Mouse (Mus musculus) thymus, adult 2 months (tissue): ENCODE results near the gene Sis. TPM values are rescaled to one million over a fixed set of nuclear protein-coding genes. Genes with fewer than 3 reads are reported as not detected.

ENCODE experiments used
- DNase-seq: peaks from one replicate; pipeline ENCODE4 v3.0.0; 2021
- H3K27ac ChIP-seq: fragments of 200-500 bp; 2 replicates; pipeline ENCODE4 v1.5.1; 2012; ENCODE audit warnings: low read length, control low read depth; ENCODE audit not compliant: control insufficient read depth, insufficient read depth
- H3K27me3 ChIP-seq: fragments of 200-500 bp; 2 replicates; pipeline ENCODE4 v1.6.1; 2012; ENCODE audit warnings: mild to moderate bottlenecking, low read length, moderate library complexity, mixed read lengths; ENCODE audit not compliant: control insufficient read depth, insufficient read depth
- H3K36me3 ChIP-seq: fragments of 200-500 bp; 2 replicates; pipeline ENCODE4 v1.6.1; 2012; ENCODE audit warnings: mild to moderate bottlenecking, low read length, moderate library complexity; ENCODE audit not compliant: control insufficient read depth, insufficient read depth
- H3K4me1 ChIP-seq: fragments of 200-500 bp; replicated peaks from 2 replicates; pipeline ENCODE4 v1.6.1; 2012; ENCODE audit warnings: low read length; ENCODE audit not compliant: control insufficient read depth, insufficient read depth
- H3K4me3 ChIP-seq: fragments of 200-500 bp; 2 replicates; pipeline ENCODE4 v1.5.1; 2012; ENCODE audit warnings: mild to moderate bottlenecking, low read length, control low read depth, moderate library complexity; ENCODE audit not compliant: control insufficient read depth, insufficient read depth
- CTCF ChIP-seq: fragments of 200-500 bp; IDR thresholded peaks from 2 replicates; pipeline ENCODE4 v1.5.1; 2012; ENCODE audit warnings: mild to moderate bottlenecking, control low read depth, low read length, moderate library complexity, borderline replicate concordance; ENCODE audit not compliant: control insufficient read depth, poor library complexity, insufficient read depth; ENCODE audit errors: extremely low read depth
- POLR2A ChIP-seq: fragments of 200-500 bp; IDR thresholded peaks from 2 replicates; pipeline ENCODE4 v1.6.1; 2012; ENCODE audit warnings: mild to moderate bottlenecking, low read length, control low read depth, moderate library complexity; ENCODE audit not compliant: control insufficient read depth, poor library complexity, insufficient read depth; ENCODE audit errors: extremely low read depth
- WGBS: fragments of 180-500 bp; shearing (Covaris S2); methylation state at CpG from one replicate; pipeline ENCODE4 v1.1.7; 2018; 5-methylcytosine and 5-hydroxymethylcytosine counted together
- polyA plus RNA-seq: library from polyadenylated mRNA; depleted of rRNA; stranded (reverse); fragments of >200 nt; gene quantifications from 2 replicates; pipeline ENCODE4 v1.2.3, GENCODE M21; 2012; rRNA removed

Gene Sis
- 0.08 and 0.09 TPM in 2 replicates for polyA plus RNA-seq

GRCm38 (mm10) chr3:72967675-72968074 lies at the start of gene Sis:
Sis (minus strand) TSS chr3:72967863.
- TF ChIP-seq POLR2A (no peak), CTCF (no peak)
- no peak for DNase-seq
- Histone ChIP-seq H3K27ac (no peak within 1 kb of the TSS), H3K4me1 (no peaks in the 10 kb centered on the region), H3K36me3 (no peaks in the 10 kb centered on the region), H3K27me3 (no peaks in the 10 kb centered on the region), H3K4me3 (no peak within 1 kb of the TSS)

GRCm38 (mm10) chr3:73006045-73006444 lies 38.4 kb upstream of the Sis start:
- no peak for DNase-seq
- 42% methylated on average over 6 of the region's 6 CpGs for WGBS
- TF ChIP-seq CTCF (no peak), POLR2A (no peak)
- H3K4me3 ChIP-seq: no peak overlapping the region
- no peaks in the 10 kb centered on the region for H3K36me3 ChIP-seq
- H3K4me1 ChIP-seq: no peaks in the 10 kb centered on the region
- no peaks in the 10 kb centered on the region for H3K27me3 ChIP-seq
- H3K27ac ChIP-seq: no peak overlapping the region

GRCm38 (mm10) chr3:73002933-73003696 lies 35.5 kb upstream of the Sis start:
- Histone ChIP-seq H3K27ac (no peak overlapping the region), H3K4me3 (no peak overlapping the region), H3K27me3 (no peaks in the 10 kb centered on the region), H3K36me3 (no peaks in the 10 kb centered on the region), H3K4me1 (no peaks in the 10 kb centered on the region)
- 95% methylated on average over 4 of the region's 4 CpGs for WGBS
- no peak for DNase-seq
- no peak for TF ChIP-seq POLR2A

GRCm38 (mm10) chr3:72997517-72997916 lies 29.9 kb upstream of the Sis start:
- WGBS: 79% methylated on average over 4 of the region's 4 CpGs
- no peak for TF ChIP-seq POLR2A
- no peak for TF ChIP-seq CTCF
- no peaks in the 10 kb centered on the region for H3K4me1 ChIP-seq
- no peak overlapping the region for H3K27ac ChIP-seq
- no peaks in the 10 kb centered on the region for H3K36me3 ChIP-seq
- no peak overlapping the region for H3K4me3 ChIP-seq
- no peak for DNase-seq
- no peaks in the 10 kb centered on the region for H3K27me3 ChIP-seq

GRCm38 (mm10) chr3:72990992-72991391 lies 23.3 kb upstream of the Sis start:
- no peak overlapping the region for H3K4me3 ChIP-seq
- no peaks in the 10 kb centered on the region for H3K27me3 ChIP-seq
- H3K36me3 ChIP-seq: no peaks in the 10 kb centered on the region
- TF ChIP-seq POLR2A: no peak
- TF ChIP-seq CTCF: no peak
- no peak overlapping the region for H3K27ac ChIP-seq
- DNase-seq: no peak
- 45% methylated on average over 2 of the region's 2 CpGs for WGBS
- no peaks in the 10 kb centered on the region for H3K4me1 ChIP-seq

GRCm38 (mm10) chr3:72976602-72977001 lies 8.9 kb upstream of the Sis start:
- no peak overlapping the region for H3K27ac ChIP-seq
- DNase-seq: no peak
- no peaks in the 10 kb centered on the region for H3K36me3 ChIP-seq
- no peaks in the 10 kb centered on the region for H3K4me1 ChIP-seq
- H3K4me3 ChIP-seq: no peak overlapping the region
- 44% methylated on average over 3 of the region's 3 CpGs for WGBS
- TF ChIP-seq POLR2A (no peak), CTCF (no peak)
- no peaks in the 10 kb centered on the region for H3K27me3 ChIP-seq
